Mouse (Mus musculus) CH12.LX (cell line): ENCODE results near the gene Aaed1.

Experiments
- CHD1 ChIP-seq: IDR thresholded peaks from 2 replicates; pipeline ENCODE4 v1.6.1; 2012; ENCODE audit warnings: low read depth, low read length, improper control_type of control experiment, inconsistent platforms
- CTCF ChIP-seq, 2 experiments: IDR thresholded peaks in 1 of 2; conservative IDR thresholded peaks in 1 of 2; 2 replicates each; pipeline ENCODE4 v1.5.1; 2011 to 2012; ENCODE audit warnings: low read depth in 2 of 2, low read length in 2 of 2, improper control_type of control experiment in 1 of 2, inconsistent platforms in 1 of 2, mild to moderate bottlenecking in 1 of 2, moderate library complexity in 1 of 2
- E2F4 ChIP-seq: IDR thresholded peaks from 2 replicates; pipeline ENCODE4 v1.6.1; 2011; ENCODE audit warnings: low read depth, low read length, improper control_type of control experiment; ENCODE audit not compliant: insufficient replicate concordance
- ELF1 ChIP-seq: IDR thresholded peaks from 2 replicates; pipeline ENCODE4 v1.6.1; 2014; ENCODE audit warnings: low read depth, mild to moderate bottlenecking, inconsistent platforms, low read length, improper control_type of control experiment
- KAT2A ChIP-seq: IDR thresholded peaks from 2 replicates; pipeline ENCODE4 v1.6.1; 2012; ENCODE audit warnings: low read length, improper control_type of control experiment, inconsistent platforms; ENCODE audit not compliant: insufficient replicate concordance
- MAX ChIP-seq: IDR thresholded peaks from 2 replicates; pipeline ENCODE4 v1.6.1; 2011; ENCODE audit warnings: low read length, improper control_type of control experiment
- TCF12 ChIP-seq: IDR thresholded peaks from 2 replicates; pipeline ENCODE4 v1.6.1; 2014; ENCODE audit warnings: low read depth, mild to moderate bottlenecking, inconsistent platforms, low read length, improper control_type of control experiment

DNA sequence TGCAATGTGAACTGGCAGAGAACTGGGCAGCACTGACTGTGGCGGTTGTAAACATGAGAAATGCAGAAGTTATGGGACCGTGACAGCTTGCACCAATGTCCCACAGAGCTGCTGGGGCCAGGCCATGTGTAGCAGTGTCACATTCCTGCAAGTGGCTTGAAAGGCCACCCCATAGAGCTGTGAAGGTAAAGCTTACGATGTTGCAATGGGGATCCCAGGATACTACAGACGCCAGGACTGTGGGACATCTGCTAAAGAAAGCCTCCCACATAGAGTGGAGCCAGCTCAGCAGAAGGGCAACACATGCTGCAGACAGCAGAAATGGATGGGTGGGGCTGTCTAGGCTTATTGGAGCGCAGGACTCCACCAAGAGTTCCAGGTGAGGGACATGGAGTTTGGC, 5.0 kb downstream of the Aaed1 start:
- no peak for TF ChIP-seq TCF12
- no peak for TF ChIP-seq CTCF (conservative IDR thresholded peaks at IDR 0.05 in 1 of 2, IDR thresholded peaks at IDR 0.05 in 1 of 2; ENCODE audit: low read depth in 2 of 2, low read length in 2 of 2)
- TF ChIP-seq E2F4, result no peak
- TF ChIP-seq CHD1, result no peak
- no peak for TF ChIP-seq ELF1
- TF ChIP-seq MAX, result no peak
- no peak for TF ChIP-seq KAT2A
